In the genomic region with DNA sequence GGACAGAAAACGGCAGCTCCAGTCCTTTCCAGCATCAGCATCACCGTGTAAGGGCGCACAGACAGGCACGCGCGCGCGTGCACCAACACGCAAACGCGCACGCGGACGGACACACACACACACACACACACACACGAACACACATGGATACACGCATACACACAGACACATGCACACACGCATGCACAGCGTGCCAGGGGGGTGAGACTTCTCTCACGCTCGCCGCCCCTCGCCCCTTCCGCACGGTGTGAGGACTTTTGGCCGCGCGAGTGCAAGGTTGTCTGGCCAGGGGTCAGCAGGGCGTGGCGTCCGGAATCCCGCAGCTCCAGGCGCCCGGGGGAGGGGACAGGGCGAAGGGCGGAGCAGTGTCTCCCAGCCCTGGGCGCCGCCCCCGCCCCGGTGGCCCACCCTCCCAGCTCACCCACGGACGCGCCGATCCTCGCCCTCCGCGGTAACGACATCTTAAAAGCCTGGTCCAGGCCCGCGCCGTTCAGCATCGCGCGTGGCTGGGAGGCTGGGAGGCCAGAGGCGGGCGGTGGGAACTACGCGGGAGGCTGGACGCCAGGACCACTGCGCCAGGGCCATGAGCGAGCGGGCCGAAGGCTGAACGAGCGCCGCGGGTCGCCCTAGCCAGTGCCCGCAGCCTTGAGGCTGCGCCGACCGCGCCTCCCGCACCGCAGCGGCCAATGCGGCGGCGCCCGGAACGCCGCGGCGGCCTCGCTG, we compare ENCODE assay signal across 8 mouse cellular contexts. TPM values are rescaled to one million over a fixed set of nuclear protein-coding genes. Genes with fewer than 3 reads are reported as not detected.
DNase-seq lines count a peak whose midpoint lies in the region; ATAC-seq lines count a peak whose summit lies in the region.

No protein-coding gene starts in this region.

- H3K9ac ChIP-seq in limb, embryonic 11.5 days (ENCODE audit: low read length), result peak overlapping the region; percentile 61
- peak overlapping the region; percentile 84 for H3K9ac ChIP-seq in midbrain, embryonic 13.5 days (replicated peaks)
- H3K9ac ChIP-seq in stomach, embryonic 16.5 days (ENCODE audit: low read length), result peak overlapping the region; percentile 84

- WGBS in limb, embryonic 11.5 days, result under 1% methylated on average over 58 of the region's 84 CpGs
- WGBS in midbrain, embryonic 13.5 days, result under 1% methylated on average over 75 of the region's 84 CpGs
- WGBS in stomach, embryonic 16.5 days, result under 1% methylated on average over 84 of the region's 84 CpGs

- peak overlapping the region; percentile 73 for H3K4me3 ChIP-seq in limb, embryonic 11.5 days (ENCODE audit: low read depth, low read length)
- peak overlapping the region; percentile 75 for H3K4me3 ChIP-seq in midbrain, embryonic 13.5 days (replicated peaks)
- peak overlapping the region; percentile 68 for H3K4me3 ChIP-seq in stomach, embryonic 16.5 days (replicated peaks; ENCODE audit: low read length)

- DNase-seq in gastrocnemius, postnatal 10 days, result peak; percentile 31
- no peak for DNase-seq in gastrocnemius, adult 8-10 months (ENCODE audit: low spot score in 2 of 2)
- peak; percentile 27 to 28 for DNase-seq in gastrocnemius, postnatal 4 days (ENCODE audit: low spot score in 2 of 2)
- DNase-seq in kidney, adult 9 months, result peak; percentile 31
- DNase-seq in limb, embryonic 11.5 days (ENCODE audit: low spot score), result peak; percentile 60

- H3K4me1 ChIP-seq in limb, embryonic 11.5 days (ENCODE audit: control insufficient read depth, insufficient read depth, low read length), result no peaks in the 10 kb centered on the region
- peaks cover 28% of the 10 kb centered on the region for H3K4me1 ChIP-seq in midbrain, embryonic 13.5 days (replicated peaks)
- 0 out of 2 replicates have a peak, but pooled peaks cover 2% of the 10 kb centered on the region for H3K4me1 ChIP-seq in stomach, embryonic 16.5 days (ENCODE audit: control insufficient read depth, insufficient read depth, low read length)

- ATAC-seq in common myeloid progenitor, adult 5-6 weeks (replicated peaks; ENCODE audit: low read depth, poor library complexity, severe bottlenecking), result peak; percentile 17; the same call in 1 of the 2 replicates
- ATAC-seq in limb, embryonic 11.5 days (ENCODE audit: insufficient number of reproducible peaks, low FRiP score, low TSS enrichment, low read depth), result peak; percentile 62; the same call in 1 of the 2 replicates
- peak; percentile 90 for ATAC-seq in midbrain, embryonic 13.5 days
- peak; percentile 77 for ATAC-seq in stomach, embryonic 16.5 days (ENCODE audit: insufficient read depth, low FRiP score)

- H3K9me3 ChIP-seq in limb, embryonic 11.5 days (ENCODE audit: control insufficient read depth, low read length), result no peaks in the 10 kb centered on the region
- H3K9me3 ChIP-seq in midbrain, embryonic 13.5 days, result no peaks in the 10 kb centered on the region
- H3K9me3 ChIP-seq in stomach, embryonic 16.5 days (replicated peaks; ENCODE audit: control insufficient read depth, low read length), result no peaks in the 10 kb centered on the region

- H3K4me2 ChIP-seq in limb, embryonic 11.5 days (ENCODE audit: low read depth, severe bottlenecking), result peak overlapping the region; percentile 98
- H3K4me2 ChIP-seq in midbrain, embryonic 13.5 days (replicated peaks), result peak overlapping the region; percentile 89
- H3K4me2 ChIP-seq in stomach, embryonic 16.5 days (ENCODE audit: low read depth, low read length), result peak overlapping the region; percentile 94

- H3K27me3 ChIP-seq in limb, embryonic 11.5 days (ENCODE audit: control insufficient read depth, insufficient read depth, low read length), result peaks cover 20% of the 10 kb centered on the region
- H3K27me3 ChIP-seq in midbrain, embryonic 13.5 days, result peaks cover 34% of the 10 kb centered on the region
- peaks cover 6% of the 10 kb centered on the region; the same call in 1 of the 2 replicates for H3K27me3 ChIP-seq in stomach, embryonic 16.5 days (ENCODE audit: control insufficient read depth, insufficient read depth, low read length)

- H3K27ac ChIP-seq in limb, embryonic 11.5 days (replicated peaks; ENCODE audit: low read depth, low read length), result no peak overlapping the region
- peak overlapping the region; percentile 80 for H3K27ac ChIP-seq in midbrain, embryonic 13.5 days
- H3K27ac ChIP-seq in stomach, embryonic 16.5 days (ENCODE audit: low read length), result peak overlapping the region; percentile 77

- H3K36me3 ChIP-seq in limb, embryonic 11.5 days (ENCODE audit: control insufficient read depth, insufficient read depth, low read length), result no peaks in the 10 kb centered on the region
- H3K36me3 ChIP-seq in midbrain, embryonic 13.5 days, result no peaks in the 10 kb centered on the region
- H3K36me3 ChIP-seq in stomach, embryonic 16.5 days (ENCODE audit: control insufficient read depth, insufficient read depth, low read length), result no peaks in the 10 kb centered on the region

RNA-seq across cellular contexts. Expression of a gene that starts 19.9 kb away (rescaled TPM):
- 1 to 10 TPM; 1.4 to 1.6 TPM for total RNA-seq in gastrocnemius, postnatal 10 days (2021)
- total RNA-seq in gastrocnemius, adult 8-10 months (2022), result under 1 TPM; 0.38 to 0.51 (median 0.42) TPM
- total RNA-seq in common myeloid progenitor, adult 5-6 weeks (2017), result 1.0 and 2.4 TPM in 2 replicates
- total RNA-seq in gastrocnemius, postnatal 4 days (2021), result 1 to 10 TPM in 1 of 2 experiments, under 1 TPM in 1; 0.91 to 1.1 TPM
- 2.7 and 3.5 TPM in 2 replicates for polyA plus RNA-seq in limb, embryonic 11.5 days (2014; fragmentation: Nextera tagmentation; extraction: Ambion mirVana)
- 28.1 and 30.6 TPM in 2 replicates for polyA plus RNA-seq in midbrain, embryonic 13.5 days (2015; fragmentation: Nextera tagmentation; extraction: Ambion mirVana)
- 5.2 and 5.4 TPM in 2 replicates for polyA plus RNA-seq in stomach, embryonic 16.5 days (2015; fragmentation: Nextera tagmentation; extraction: Ambion mirVana)

Comparison
In these comparisons a context has a peak if more than half of its experiments do, and no peak if none do; other contexts are left out.
1. DNase-seq: peak in gastrocnemius, postnatal 10 days (single experiment), gastrocnemius, postnatal 4 days (2 of 2), kidney, adult 9 months (single experiment) and limb, embryonic 11.5 days (single experiment); none in gastrocnemius, adult 8-10 months (0 of 2).
2. ATAC-seq: peak in every context shown above with its lines; median percentile 90 in midbrain, embryonic 13.5 days; 77 in stomach, embryonic 16.5 days; 62 in limb, embryonic 11.5 days; 17 in common myeloid progenitor, adult 5-6 weeks.
3. Peak in every context shown above with its lines, with median percentiles within 50 percentile points of each other: H3K4me2 ChIP-seq, H3K4me3 ChIP-seq and H3K9ac ChIP-seq.